Mouse (Mus musculus): ENCODE measurements around the gene Tmem86a. TPM values are rescaled to one million over a fixed set of nuclear protein-coding genes. Genes with fewer than 3 reads are reported as not detected.

Tmem86a gene
- polyA plus RNA-seq, 1 experiment from 2014 or later, result 43.8 TPM

GRCm38 (mm10) chr7:47007818-47008167, 42.6 kb upstream of the Tmem86a start:
- TF ChIP-seq CTCF (IDR thresholded peaks at IDR 0.05; ENCODE audit: low read depth), result peak; percentile 75
- Histone ChIP-seq H3K27me3 (replicated peaks; ENCODE audit: control insufficient read depth, insufficient read depth, low read length) (no peaks in the 10 kb centered on the region), H3K4me1 (replicated peaks; ENCODE audit: control insufficient read depth, insufficient read depth, low read length) (no peaks in the 10 kb centered on the region), H3K9ac (ENCODE audit: low read depth, low read length) (peak overlapping the region; percentile 72), H3K4me2 (replicated peaks; ENCODE audit: low read depth) (peak overlapping the region; percentile 74), H3K9me3 (ENCODE audit: control insufficient read depth) (no peaks in the 10 kb centered on the region), H3K27ac (ENCODE audit: low read depth, low read length) (peak overlapping the region; percentile 98), H3K36me3 (ENCODE audit: control insufficient read depth, insufficient read depth) (no peaks in the 10 kb centered on the region), H3K4me3 (ENCODE audit: low read depth, low read length) (peak overlapping the region; percentile 82)
- under 1% methylated on average over 25 of the region's 25 CpGs for WGBS
- ATAC-seq, result peak; percentile 69

- peak within 1 kb of the TSS; percentile 82 for H3K4me3 ChIP-seq (ENCODE audit: low read depth, low read length)
- no peaks in the 10 kb centered on the region for H3K4me1 ChIP-seq (replicated peaks; ENCODE audit: control insufficient read depth, insufficient read depth, low read length)
- WGBS, result 1% methylated on average over 57 of the region's 57 CpGs
- peak within 1 kb of the TSS; percentile 98 for H3K27ac ChIP-seq (ENCODE audit: low read depth, low read length)
- H3K27me3 ChIP-seq (replicated peaks; ENCODE audit: control insufficient read depth, insufficient read depth, low read length), result no peaks in the 10 kb centered on the region
- H3K9ac ChIP-seq (ENCODE audit: low read depth, low read length), result peak within 1 kb of the TSS; percentile 72
- no peaks in the 10 kb centered on the region for H3K9me3 ChIP-seq (ENCODE audit: control insufficient read depth)
- peak within 1 kb of the TSS; percentile 74 for H3K4me2 ChIP-seq (replicated peaks; ENCODE audit: low read depth)
- no peak for TF ChIP-seq CTCF (IDR thresholded peaks at IDR 0.05; ENCODE audit: low read depth)
- ATAC-seq, result peak; percentile 95
- H3K36me3 ChIP-seq (ENCODE audit: control insufficient read depth, insufficient read depth), result no peaks in the 10 kb centered on the region
These were observed 42.0 kb upstream of the Tmem86a start, which contains the start of gene Spty2d1 for GRCm38 (mm10) chr7:47008168-47008993. Spty2d1 (minus strand) TSS chr7:47008411.

- TF ChIP-seq CTCF (IDR thresholded peaks at IDR 0.05; ENCODE audit: low read depth), result no peak
- ATAC-seq, result no peak
- Histone ChIP-seq H3K4me3 (ENCODE audit: low read depth, low read length) (no peak overlapping the region), H3K36me3 (ENCODE audit: control insufficient read depth, insufficient read depth) (no peaks in the 10 kb centered on the region), H3K4me1 (replicated peaks; ENCODE audit: control insufficient read depth, insufficient read depth, low read length) (peaks cover 6% of the 10 kb centered on the region), H3K9me3 (ENCODE audit: control insufficient read depth) (no peaks in the 10 kb centered on the region), H3K27me3 (replicated peaks; ENCODE audit: control insufficient read depth, insufficient read depth, low read length) (no peaks in the 10 kb centered on the region), H3K4me2 (replicated peaks; ENCODE audit: low read depth) (no peak overlapping the region), H3K27ac (ENCODE audit: low read depth, low read length) (no peak overlapping the region), H3K9ac (ENCODE audit: low read depth, low read length) (no peak overlapping the region)
- 34% methylated on average over 9 of the region's 9 CpGs for WGBS
These were observed 37.2 kb upstream of the Tmem86a start for GRCm38 (mm10) chr7:47013131-47013767.

- WGBS, result 48% methylated on average over 10 of the region's 11 CpGs
- Histone ChIP-seq H3K4me1 (replicated peaks; ENCODE audit: control insufficient read depth, insufficient read depth, low read length) (peaks cover 6% of the 10 kb centered on the region), H3K9me3 (ENCODE audit: control insufficient read depth) (no peaks in the 10 kb centered on the region), H3K27me3 (replicated peaks; ENCODE audit: control insufficient read depth, insufficient read depth, low read length) (no peaks in the 10 kb centered on the region), H3K9ac (ENCODE audit: low read depth, low read length) (no peak overlapping the region), H3K36me3 (ENCODE audit: control insufficient read depth, insufficient read depth) (no peaks in the 10 kb centered on the region), H3K4me3 (ENCODE audit: low read depth, low read length) (no peak overlapping the region), H3K4me2 (replicated peaks; ENCODE audit: low read depth) (no peak overlapping the region), H3K27ac (ENCODE audit: low read depth, low read length) (peak overlapping the region; percentile 46)
- TF ChIP-seq CTCF (IDR thresholded peaks at IDR 0.05; ENCODE audit: low read depth), result no peak
- ATAC-seq, result no peak
These were observed 35.6 kb upstream of the Tmem86a start for GRCm38 (mm10) chr7:47014564-47015389.

GRCm38 (mm10) chr7:47015390-47016065, 34.9 kb upstream of the Tmem86a start:
- Histone ChIP-seq H3K27ac (ENCODE audit: low read depth, low read length) (peak overlapping the region; percentile 46), H3K36me3 (ENCODE audit: control insufficient read depth, insufficient read depth) (no peaks in the 10 kb centered on the region), H3K9me3 (ENCODE audit: control insufficient read depth) (no peaks in the 10 kb centered on the region), H3K9ac (ENCODE audit: low read depth, low read length) (no peak overlapping the region), H3K4me3 (ENCODE audit: low read depth, low read length) (no peak overlapping the region), H3K4me1 (replicated peaks; ENCODE audit: control insufficient read depth, insufficient read depth, low read length) (peaks cover 6% of the 10 kb centered on the region), H3K4me2 (replicated peaks; ENCODE audit: low read depth) (peak overlapping the region; percentile 47), H3K27me3 (replicated peaks; ENCODE audit: control insufficient read depth, insufficient read depth, low read length) (no peaks in the 10 kb centered on the region)
- WGBS, result 7% methylated on average over 6 of the region's 6 CpGs
- ATAC-seq, result peak; percentile 97
- TF ChIP-seq CTCF (IDR thresholded peaks at IDR 0.05; ENCODE audit: low read depth), result peak; percentile 84

All from intestine, postnatal 0 days (tissue).